Mouse (Mus musculus): Measurements from ENCODE around the gene Emc7. TPM values are rescaled to one million over a fixed set of nuclear protein-coding genes. Genes with fewer than 3 reads are reported as not detected.
A peak's percentile ranks its signal among the peaks of the same experiment; 100 is the strongest.
"Not testable (repeated sequence)": the region's sequence is repeated elsewhere in the genome, so short reads cannot be mapped to it uniquely, and the experiment has no call there.

The Emc7 gene
- total RNA-seq (2021): 10 to 100 TPM; 32.8 to 35.5 TPM
- long read RNA-seq, experiment 1, full-length matches to known transcripts: 131 of 147 reads
- long read RNA-seq, experiment 1, partial matches to known transcripts: 5 of 147 reads
- long read RNA-seq, experiment 1, other reads (novel, unspliced or antisense): 11 of 147 reads
- long read RNA-seq, experiment 2, full-length matches to known transcripts: 63 of 66 reads
- long read RNA-seq, experiment 2, partial matches to known transcripts: 0 of 66 reads
- long read RNA-seq, experiment 2, other reads (novel, unspliced or antisense): 3 of 66 reads

GRCm38 (mm10) chr2:112454862-112455564, at the start of gene Emc7:
TSS of gene Emc7 (plus strand) at chr2:112454997.
- DNase-seq: peak; percentile 99 to 100

- no peak for DNase-seq
Measured at GRCm38 (mm10) chr2:112407030-112407429, 47.8 kb upstream of the Emc7 start.

GRCm38 (mm10) chr2:112425308-112425707, 29.5 kb upstream of the Emc7 start:
- DNase-seq: no peak

- not testable (repeated sequence) for DNase-seq
Measured at GRCm38 (mm10) chr2:112428534-112428933, 26.3 kb upstream of the Emc7 start.

GRCm38 (mm10) chr2:112429665-112430064, 25.1 kb upstream of the Emc7 start:
- DNase-seq: no peak

GRCm38 (mm10) chr2:112430403-112430802, 24.4 kb upstream of the Emc7 start:
- DNase-seq: no peak

- no peak for DNase-seq
Measured at GRCm38 (mm10) chr2:112432523-112432922, 22.3 kb upstream of the Emc7 start.

- DNase-seq: no peak
Measured at GRCm38 (mm10) chr2:112433359-112433758, 21.4 kb upstream of the Emc7 start.

- no peak for DNase-seq
Measured at GRCm38 (mm10) chr2:112436292-112436691, 18.5 kb upstream of the Emc7 start.

- no peak for DNase-seq
Measured at GRCm38 (mm10) chr2:112437589-112437988, 17.2 kb upstream of the Emc7 start.

GRCm38 (mm10) chr2:112443491-112443890, 11.3 kb upstream of the Emc7 start:
- no peak for DNase-seq

- no peak for DNase-seq
Measured at GRCm38 (mm10) chr2:112445511-112445910, 9.3 kb upstream of the Emc7 start.

GRCm38 (mm10) chr2:112448046-112448445, 6.8 kb upstream of the Emc7 start:
- not testable (repeated sequence) for DNase-seq

GRCm38 (mm10) chr2:112448510-112449059, 6.2 kb upstream of the Emc7 start:
- DNase-seq: no peak

- DNase-seq: peak; percentile 7 to 22
Measured at GRCm38 (mm10) chr2:112449597-112450296, 5.0 kb upstream of the Emc7 start.

GRCm38 (mm10) chr2:112452513-112452912, 2.3 kb upstream of the Emc7 start:
- DNase-seq: not testable (repeated sequence)

GRCm38 (mm10) chr2:112454125-112454861, 504 bp upstream of the Emc7 start:
- no peak for DNase-seq

GRCm38 (mm10) chr2:112460557-112460956, 5.8 kb downstream of the Emc7 start:
- DNase-seq: no peak

GRCm38 (mm10) chr2:112469542-112469941, 14.7 kb downstream of the Emc7 start:
- no peak for DNase-seq

GRCm38 (mm10) chr2:112470961-112471381, 16.2 kb downstream of the Emc7 start:
- no peak for DNase-seq

- no peak for DNase-seq
Measured at GRCm38 (mm10) chr2:112472076-112472475, 17.3 kb downstream of the Emc7 start.
